Mouse (Mus musculus): Measurements from ENCODE around the gene Gnaq. TPM values are rescaled to one million over a fixed set of nuclear protein-coding genes. Genes with fewer than 3 reads are reported as not detected.
"Not testable (repeated sequence)": the region's sequence is repeated elsewhere in the genome, so short reads cannot be mapped to it uniquely, and the experiment has no call there.

The Gnaq gene
- polyA plus RNA-seq, 1 experiment: 56.2 TPM

DNA sequence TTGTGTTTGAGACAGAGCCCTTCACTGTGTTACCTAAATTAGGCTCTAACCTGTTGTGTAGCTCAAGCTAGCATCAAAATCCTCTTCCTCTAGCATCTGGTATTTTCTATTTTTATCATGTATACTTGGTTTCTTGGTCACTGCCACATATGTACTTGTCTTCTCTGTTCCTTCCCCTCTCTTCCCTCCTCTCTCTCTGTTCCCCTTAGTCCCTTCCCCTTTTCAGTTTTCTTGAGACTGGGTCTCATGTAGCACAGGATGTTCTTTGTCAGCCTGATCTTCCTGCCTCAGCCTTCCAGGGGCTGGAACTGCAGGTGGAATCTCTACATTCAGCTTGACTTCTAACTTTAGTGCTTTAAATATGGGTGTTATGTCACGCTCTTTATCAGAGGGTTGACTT lies 16.5 kb downstream of the Gnaq start:
- WGBS: 97% methylated on average over 1 of the region's 1 CpGs
- Histone ChIP-seq H3K4me1 (ENCODE audit: control insufficient read depth, insufficient read depth, low read length) (no peaks in the 10 kb centered on the region), H3K27me3 (ENCODE audit: control insufficient read depth, insufficient read depth, low read length) (no peaks in the 10 kb centered on the region), H3K4me3 (replicated peaks; ENCODE audit: insufficient read depth, low read depth, low read length) (no peak overlapping the region), H3K27ac (ENCODE audit: insufficient read depth, low read length) (no peak overlapping the region)
- no peak for TF ChIP-seq POLR2A (IDR thresholded peaks at IDR 0.05; ENCODE audit: borderline replicate concordance, insufficient read depth, low read length)
- no peak for TF ChIP-seq CTCF (IDR thresholded peaks at IDR 0.05; ENCODE audit: borderline replicate concordance, insufficient read depth, low read depth, low read length)
- peak in 1 of 2 experiments; percentile 2 for DNase-seq

DNA sequence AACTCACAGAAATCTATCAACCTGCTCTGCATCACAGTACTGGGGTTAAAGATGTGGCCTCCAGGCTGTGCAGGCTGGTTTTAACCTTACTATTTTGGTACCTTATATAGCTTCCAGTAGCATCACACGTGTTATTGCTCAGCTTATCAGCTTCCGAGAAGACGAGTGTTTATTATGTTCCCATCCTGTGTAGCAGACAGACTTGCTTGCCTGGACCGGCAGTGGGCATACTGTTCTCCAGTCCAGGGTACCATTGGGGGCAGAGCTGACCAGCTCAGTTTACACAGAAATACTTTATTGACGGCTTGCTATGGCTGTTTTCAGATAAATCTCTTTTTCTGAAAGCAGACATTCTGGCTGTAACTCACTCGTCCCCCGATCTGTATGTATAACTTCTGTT lies 17.7 kb downstream of the Gnaq start:
- 78% methylated on average over 7 of the region's 7 CpGs for WGBS
- DNase-seq: peak in 1 of 2 experiments; percentile 6
- Histone ChIP-seq H3K4me3 (replicated peaks; ENCODE audit: insufficient read depth, low read depth, low read length) (no peak overlapping the region), H3K27me3 (ENCODE audit: control insufficient read depth, insufficient read depth, low read length) (no peaks in the 10 kb centered on the region), H3K4me1 (ENCODE audit: control insufficient read depth, insufficient read depth, low read length) (peaks cover 7% of the 10 kb centered on the region), H3K27ac (ENCODE audit: insufficient read depth, low read length) (no peak overlapping the region)
- no peak for TF ChIP-seq POLR2A (IDR thresholded peaks at IDR 0.05; ENCODE audit: borderline replicate concordance, insufficient read depth, low read length)
- no peak for TF ChIP-seq CTCF (IDR thresholded peaks at IDR 0.05; ENCODE audit: borderline replicate concordance, insufficient read depth, low read depth, low read length)

GRCm38 (mm10) chr19:16153851-16154250 lies 21.2 kb downstream of the Gnaq start:
- WGBS: 82% methylated on average over 3 of the region's 3 CpGs
- no peak for TF ChIP-seq CTCF (IDR thresholded peaks at IDR 0.05; ENCODE audit: borderline replicate concordance, insufficient read depth, low read depth, low read length)
- TF ChIP-seq POLR2A (IDR thresholded peaks at IDR 0.05; ENCODE audit: borderline replicate concordance, insufficient read depth, low read length): no peak

DNA sequence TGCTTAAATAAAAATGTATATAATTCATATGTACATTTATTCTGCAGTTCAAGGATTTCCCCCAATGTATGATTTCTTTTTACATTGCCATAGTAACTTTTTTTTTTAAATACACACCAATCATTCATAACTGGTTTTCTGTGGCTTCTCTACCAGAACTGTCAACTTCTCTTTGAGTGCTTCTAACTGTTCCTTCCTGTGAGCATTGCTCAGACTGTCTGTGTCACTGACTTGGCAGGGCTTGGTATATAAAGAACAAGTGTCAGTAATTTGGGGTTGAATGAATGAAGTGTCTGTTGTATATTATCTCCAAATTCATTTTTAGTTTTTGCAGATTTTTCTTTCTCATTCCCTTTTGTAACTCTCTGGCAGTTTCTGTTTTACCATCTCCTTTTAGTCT lies 21.8 kb downstream of the Gnaq start:
- DNase-seq: no peak
- peaks cover 8% of the 10 kb centered on the region for H3K4me1 ChIP-seq (ENCODE audit: control insufficient read depth, insufficient read depth, low read length)
- H3K27ac ChIP-seq (ENCODE audit: insufficient read depth, low read length): no peak overlapping the region
- no peaks in the 10 kb centered on the region for H3K27me3 ChIP-seq (ENCODE audit: control insufficient read depth, insufficient read depth, low read length)
- H3K4me3 ChIP-seq (replicated peaks; ENCODE audit: insufficient read depth, low read depth, low read length): no peak overlapping the region
- TF ChIP-seq CTCF (IDR thresholded peaks at IDR 0.05; ENCODE audit: borderline replicate concordance, insufficient read depth, low read depth, low read length) (no peak), POLR2A (IDR thresholded peaks at IDR 0.05; ENCODE audit: borderline replicate concordance, insufficient read depth, low read length) (no peak)

More at GRCm38 (mm10) chr19:16153851-16154250, 21.2 kb downstream of the Gnaq start:
- DNase-seq: no peak
- Histone ChIP-seq H3K4me1 (ENCODE audit: control insufficient read depth, insufficient read depth, low read length) (peaks cover 8% of the 10 kb centered on the region), H3K27me3 (ENCODE audit: control insufficient read depth, insufficient read depth, low read length) (no peaks in the 10 kb centered on the region), H3K4me3 (replicated peaks; ENCODE audit: insufficient read depth, low read depth, low read length) (no peak overlapping the region), H3K27ac (ENCODE audit: insufficient read depth, low read length) (no peak overlapping the region)

DNA sequence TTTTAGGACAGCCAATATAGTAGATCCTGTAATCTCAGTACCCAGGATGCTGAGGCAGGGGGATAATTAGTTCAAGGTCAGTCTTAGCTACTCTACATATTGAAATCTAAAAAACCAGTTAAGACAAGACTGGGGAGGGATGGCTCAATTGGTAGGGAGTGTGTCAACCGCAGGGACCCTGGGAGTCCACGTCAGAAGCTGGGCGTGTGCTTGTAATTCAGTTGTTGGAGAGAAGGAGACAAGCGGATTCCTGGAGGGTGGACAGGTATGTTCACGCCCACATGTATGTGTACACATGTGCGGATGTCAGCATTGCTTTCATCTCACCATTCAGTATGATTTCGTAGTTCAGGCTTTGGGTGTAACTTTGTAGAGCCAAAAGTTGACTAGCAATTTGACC lies 24.5 kb downstream of the Gnaq start:
- peak in 1 of 2 experiments; percentile 2 for DNase-seq
- no peak for TF ChIP-seq CTCF (IDR thresholded peaks at IDR 0.05; ENCODE audit: borderline replicate concordance, insufficient read depth, low read depth, low read length)
- no peak for TF ChIP-seq POLR2A (IDR thresholded peaks at IDR 0.05; ENCODE audit: borderline replicate concordance, insufficient read depth, low read length)
- 96% methylated on average over 7 of the region's 7 CpGs for WGBS
- Histone ChIP-seq H3K4me1 (ENCODE audit: control insufficient read depth, insufficient read depth, low read length) (peaks cover 11% of the 10 kb centered on the region), H3K27me3 (ENCODE audit: control insufficient read depth, insufficient read depth, low read length) (no peaks in the 10 kb centered on the region), H3K4me3 (replicated peaks; ENCODE audit: insufficient read depth, low read depth, low read length) (no peak overlapping the region), H3K27ac (ENCODE audit: insufficient read depth, low read length) (no peak overlapping the region)

- H3K27me3 ChIP-seq (ENCODE audit: control insufficient read depth, insufficient read depth, low read length): no peaks in the 10 kb centered on the region
- H3K4me1 ChIP-seq (ENCODE audit: control insufficient read depth, insufficient read depth, low read length): peaks cover 4% of the 10 kb centered on the region
- no peak overlapping the region for H3K27ac ChIP-seq (ENCODE audit: insufficient read depth, low read length)
- WGBS: 58% methylated on average over 2 of the region's 2 CpGs
- no peak for TF ChIP-seq POLR2A (IDR thresholded peaks at IDR 0.05; ENCODE audit: borderline replicate concordance, insufficient read depth, low read length)
- no peak for TF ChIP-seq CTCF (IDR thresholded peaks at IDR 0.05; ENCODE audit: borderline replicate concordance, insufficient read depth, low read depth, low read length)
- DNase-seq: peak in 1 of 2 experiments; percentile 17
- no peak overlapping the region for H3K4me3 ChIP-seq (replicated peaks; ENCODE audit: insufficient read depth, low read depth, low read length)
These were observed 28.1 kb downstream of the Gnaq start for GRCm38 (mm10) chr19:16160759-16161158.

GRCm38 (mm10) chr19:16161222-16161621 lies 28.6 kb downstream of the Gnaq start:
- Histone ChIP-seq H3K4me1 (ENCODE audit: control insufficient read depth, insufficient read depth, low read length) (peaks cover 4% of the 10 kb centered on the region), H3K27me3 (ENCODE audit: control insufficient read depth, insufficient read depth, low read length) (no peaks in the 10 kb centered on the region), H3K27ac (ENCODE audit: insufficient read depth, low read length) (no peak overlapping the region), H3K4me3 (replicated peaks; ENCODE audit: insufficient read depth, low read depth, low read length) (no peak overlapping the region)
- DNase-seq: peak in 1 of 2 experiments; percentile 6
- TF ChIP-seq CTCF (IDR thresholded peaks at IDR 0.05; ENCODE audit: borderline replicate concordance, insufficient read depth, low read depth, low read length) (no peak), POLR2A (IDR thresholded peaks at IDR 0.05; ENCODE audit: borderline replicate concordance, insufficient read depth, low read length) (no peak)
- WGBS: 86% methylated on average over 2 of the region's 2 CpGs

DNA sequence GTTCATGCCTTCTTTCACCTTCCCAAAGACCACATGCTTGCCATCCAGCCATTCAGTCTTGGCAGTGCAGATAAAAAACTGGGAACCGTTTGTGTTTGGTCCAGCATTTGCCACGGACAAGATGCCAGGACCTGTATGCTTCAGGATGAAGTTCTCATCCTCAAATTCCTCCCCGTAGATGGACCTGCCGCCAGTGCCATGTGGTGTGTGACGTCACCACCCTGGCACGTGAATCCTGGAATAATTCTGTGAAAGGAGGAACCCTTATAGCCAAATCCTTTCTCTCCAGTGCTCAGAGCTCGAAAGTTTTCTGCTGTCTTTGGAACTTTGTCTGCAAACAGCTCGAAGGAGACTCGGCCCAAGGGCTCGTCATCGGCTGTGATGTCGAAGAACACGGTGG lies 31.8 kb downstream of the Gnaq start:
- H3K4me3 ChIP-seq (replicated peaks; ENCODE audit: insufficient read depth, low read depth, low read length); H3K27me3 ChIP-seq (ENCODE audit: control insufficient read depth, insufficient read depth, low read length); H3K27ac ChIP-seq (ENCODE audit: insufficient read depth, low read length): not testable (repeated sequence)
- peak; percentile 27 to 50 for DNase-seq
- 50% methylated on average over 13 of the region's 13 CpGs for WGBS
- peaks cover 16% of the 10 kb centered on the region for H3K4me1 ChIP-seq (ENCODE audit: control insufficient read depth, insufficient read depth, low read length)
